Mouse (Mus musculus) cerebellum, adult 2 months (tissue): Measurements from ENCODE around the gene Cplx3.

Source experiments
- CTCF ChIP-seq: fragments of 200-500 bp; IDR thresholded peaks from 2 replicates; pipeline ENCODE4 v1.5.1; 2011; ENCODE audit warnings: low read depth, mild to moderate bottlenecking, control low read depth, low read length, moderate library complexity, borderline replicate concordance; ENCODE audit not compliant: insufficient read depth
- POLR2A ChIP-seq: fragments of 200-500 bp; IDR thresholded peaks from 2 replicates; pipeline ENCODE4 v1.6.1; 2011; ENCODE audit warnings: low read length, control low read depth, borderline replicate concordance; ENCODE audit not compliant: insufficient read depth

DNA sequence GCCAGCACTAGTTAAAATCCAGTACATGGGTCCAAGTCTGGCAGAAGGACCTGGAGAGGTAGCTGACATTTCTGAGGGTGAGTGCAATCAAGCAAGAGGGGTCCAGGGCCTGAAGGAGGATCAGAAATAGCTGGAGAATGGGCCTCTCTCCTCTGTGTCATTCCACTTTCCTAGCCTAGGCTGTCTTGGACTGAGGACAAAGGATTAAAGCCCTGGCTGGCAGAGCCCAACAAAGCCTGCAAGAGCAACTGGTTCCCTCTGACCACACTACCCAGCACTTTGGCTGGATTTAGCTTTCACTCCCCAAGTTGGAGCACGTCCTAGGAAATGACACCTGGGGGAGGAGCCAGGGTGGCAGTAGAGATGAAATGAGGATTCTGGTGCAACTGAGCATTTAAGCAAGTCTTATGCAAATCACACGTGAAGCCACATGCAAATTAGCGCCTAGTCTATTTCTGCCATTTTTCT is 4.3 kb upstream of the Cplx3 start:
- TF ChIP-seq POLR2A (no peak), CTCF (no peak)
